Mouse (Mus musculus): ENCODE results near the gene 2310034G01Rik. TPM values are rescaled to one million over a fixed set of nuclear protein-coding genes. Genes with fewer than 3 reads are reported as not detected.

2310034G01Rik gene
- polyA plus RNA-seq, 1 experiment from 2014 or later, result 1.8 TPM

GRCm38 (mm10) chr19:46315752-46316610 lies 34.1 kb downstream of the 2310034G01Rik start:
- Histone ChIP-seq H3K36me3 (replicated peaks) (no peaks in the 10 kb centered on the region; the same call in 1 of the 2 replicates), H3K4me3 (replicated peaks) (no peak overlapping the region), H3K9ac (no peak overlapping the region), H3K9me3 (no peaks in the 10 kb centered on the region), H3K27me3 (peaks cover 96% of the 10 kb centered on the region), H3K4me1 (peaks cover 44% of the 10 kb centered on the region), H3K27ac (no peak overlapping the region), H3K4me2 (no peak overlapping the region; the same call in 1 of the 2 replicates)
- ATAC-seq (ENCODE audit: low FRiP score), result no peak
- WGBS, result 47% methylated on average over 12 of the region's 12 CpGs

- no peak for ATAC-seq (ENCODE audit: low FRiP score)
- Histone ChIP-seq H3K27me3 (peaks cover 96% of the 10 kb centered on the region), H3K4me2 (no peak overlapping the region), H3K9ac (no peak overlapping the region), H3K4me1 (peaks cover 38% of the 10 kb centered on the region), H3K27ac (no peak overlapping the region), H3K36me3 (replicated peaks) (no peaks in the 10 kb centered on the region; the same call in 1 of the 2 replicates), H3K9me3 (no peaks in the 10 kb centered on the region), H3K4me3 (replicated peaks) (no peak overlapping the region; the same call in 1 of the 2 replicates)
- WGBS, result 46% methylated on average over 14 of the region's 14 CpGs
Measured at GRCm38 (mm10) chr19:46314872-46315742, 35.0 kb downstream of the 2310034G01Rik start.

DNA sequence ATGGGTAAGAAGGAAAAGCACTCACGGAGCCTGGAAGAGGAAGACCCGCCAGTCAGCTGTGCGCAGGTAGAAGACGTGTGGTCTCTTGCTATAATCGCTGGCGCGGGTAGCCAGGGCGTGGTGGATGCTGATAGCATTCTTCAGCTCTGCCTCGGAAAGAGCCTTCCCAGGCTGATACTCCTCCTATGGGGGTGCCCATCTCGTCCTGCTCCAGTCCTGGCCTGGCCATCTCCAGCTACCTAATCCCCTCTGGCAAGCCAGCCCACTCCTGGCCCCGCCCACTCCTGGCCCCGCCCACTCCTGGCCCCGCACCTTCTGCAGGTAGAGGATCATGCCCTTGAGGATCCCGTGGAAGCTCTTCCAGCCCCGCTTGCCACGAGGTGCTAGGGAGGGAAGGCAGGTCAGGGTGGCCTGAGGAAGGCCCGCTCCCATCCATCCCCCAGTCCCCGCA lies 35.9 kb downstream of the 2310034G01Rik start:
- WGBS, result 13% methylated on average over 16 of the region's 18 CpGs
- Histone ChIP-seq H3K4me1 (peaks cover 29% of the 10 kb centered on the region), H3K36me3 (replicated peaks) (no peaks in the 10 kb centered on the region; the same call in 1 of the 2 replicates), H3K9me3 (no peaks in the 10 kb centered on the region), H3K4me3 (replicated peaks) (0 out of 2 replicates have a peak overlapping the region, but pooled peaks have one; percentile 7), H3K27ac (no peak overlapping the region), H3K4me2 (0 out of 2 replicates have a peak overlapping the region, but pooled peaks have one; percentile 0), H3K9ac (no peak overlapping the region), H3K27me3 (peaks cover 93% of the 10 kb centered on the region)
- no peak for ATAC-seq (ENCODE audit: low FRiP score)

DNA sequence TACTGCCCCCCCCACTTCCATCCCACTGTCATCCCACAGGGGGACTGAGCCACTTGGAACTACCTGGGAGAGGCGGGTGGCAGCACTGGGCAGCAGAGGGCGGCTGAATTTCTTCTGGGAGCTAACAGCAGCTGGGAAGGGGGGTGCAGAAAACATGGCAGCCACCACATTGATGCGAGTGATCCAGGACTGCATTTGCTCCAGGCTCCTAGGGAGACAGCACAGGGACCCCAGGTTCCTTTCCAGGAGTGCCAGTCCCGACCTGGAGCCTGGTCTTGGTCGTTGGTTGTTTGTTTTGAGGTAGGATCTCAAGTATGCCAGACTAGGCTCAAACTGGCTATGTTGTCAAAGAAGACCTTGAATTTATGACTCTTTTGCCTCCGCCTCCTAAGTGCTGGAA lies 36.5 kb downstream of the 2310034G01Rik start:
- Histone ChIP-seq H3K9me3 (no peaks in the 10 kb centered on the region), H3K27me3 (peaks cover 90% of the 10 kb centered on the region), H3K4me2 (no peak overlapping the region), H3K4me1 (peaks cover 29% of the 10 kb centered on the region), H3K27ac (no peak overlapping the region), H3K36me3 (replicated peaks) (no peaks in the 10 kb centered on the region; the same call in 1 of the 2 replicates), H3K9ac (no peak overlapping the region), H3K4me3 (replicated peaks) (no peak overlapping the region)
- WGBS, result 66% methylated on average over 6 of the region's 6 CpGs
- ATAC-seq (ENCODE audit: low FRiP score), result no peak

GRCm38 (mm10) chr19:46313116-46313515 lies 37.0 kb downstream of the 2310034G01Rik start:
- Histone ChIP-seq H3K27ac (no peak overlapping the region), H3K4me2 (no peak overlapping the region), H3K9me3 (no peaks in the 10 kb centered on the region), H3K4me1 (peaks cover 28% of the 10 kb centered on the region), H3K9ac (no peak overlapping the region), H3K36me3 (replicated peaks) (no peaks in the 10 kb centered on the region; the same call in 1 of the 2 replicates), H3K4me3 (replicated peaks) (no peak overlapping the region), H3K27me3 (peaks cover 90% of the 10 kb centered on the region)
- ATAC-seq (ENCODE audit: low FRiP score), result no peak
- WGBS, result 88% methylated on average over 9 of the region's 9 CpGs

- Histone ChIP-seq H3K4me1 (peaks cover 22% of the 10 kb centered on the region), H3K36me3 (replicated peaks) (no peaks in the 10 kb centered on the region; the same call in 1 of the 2 replicates), H3K27me3 (peaks cover 90% of the 10 kb centered on the region), H3K9ac (no peak overlapping the region; the same call in 1 of the 2 replicates), H3K9me3 (no peaks in the 10 kb centered on the region), H3K4me2 (no peak overlapping the region), H3K4me3 (replicated peaks) (no peak overlapping the region), H3K27ac (no peak overlapping the region)
- 89% methylated on average over 21 of the region's 21 CpGs for WGBS
- ATAC-seq (ENCODE audit: low FRiP score), result no peak
Measured at GRCm38 (mm10) chr19:46312566-46312965, 37.5 kb downstream of the 2310034G01Rik start.

GRCm38 (mm10) chr19:46311341-46311740 lies 38.8 kb downstream of the 2310034G01Rik start:
- Histone ChIP-seq H3K4me1 (peaks cover 12% of the 10 kb centered on the region), H3K27ac (no peak overlapping the region), H3K4me3 (replicated peaks) (no peak overlapping the region), H3K4me2 (no peak overlapping the region), H3K9me3 (no peaks in the 10 kb centered on the region), H3K27me3 (peaks cover 90% of the 10 kb centered on the region), H3K36me3 (replicated peaks) (no peaks in the 10 kb centered on the region; the same call in 1 of the 2 replicates), H3K9ac (no peak overlapping the region)
- WGBS, result 93% methylated on average over 9 of the region's 9 CpGs
- no peak for ATAC-seq (ENCODE audit: low FRiP score)

- H3K9ac ChIP-seq, result no peak overlapping the region
- H3K27me3 ChIP-seq, result peaks cover 89% of the 10 kb centered on the region
- H3K27ac ChIP-seq, result no peak overlapping the region
- no peak for ATAC-seq (ENCODE audit: low FRiP score)
- no peaks in the 10 kb centered on the region for H3K9me3 ChIP-seq
- WGBS, result 92% methylated on average over 12 of the region's 12 CpGs
- peaks cover 22% of the 10 kb centered on the region for H3K4me1 ChIP-seq
- H3K4me3 ChIP-seq (replicated peaks), result no peak overlapping the region
- H3K4me2 ChIP-seq, result no peak overlapping the region
- no peaks in the 10 kb centered on the region; the same call in 1 of the 2 replicates for H3K36me3 ChIP-seq (replicated peaks)
Measured at GRCm38 (mm10) chr19:46310312-46310865, 39.7 kb downstream of the 2310034G01Rik start.

DNA sequence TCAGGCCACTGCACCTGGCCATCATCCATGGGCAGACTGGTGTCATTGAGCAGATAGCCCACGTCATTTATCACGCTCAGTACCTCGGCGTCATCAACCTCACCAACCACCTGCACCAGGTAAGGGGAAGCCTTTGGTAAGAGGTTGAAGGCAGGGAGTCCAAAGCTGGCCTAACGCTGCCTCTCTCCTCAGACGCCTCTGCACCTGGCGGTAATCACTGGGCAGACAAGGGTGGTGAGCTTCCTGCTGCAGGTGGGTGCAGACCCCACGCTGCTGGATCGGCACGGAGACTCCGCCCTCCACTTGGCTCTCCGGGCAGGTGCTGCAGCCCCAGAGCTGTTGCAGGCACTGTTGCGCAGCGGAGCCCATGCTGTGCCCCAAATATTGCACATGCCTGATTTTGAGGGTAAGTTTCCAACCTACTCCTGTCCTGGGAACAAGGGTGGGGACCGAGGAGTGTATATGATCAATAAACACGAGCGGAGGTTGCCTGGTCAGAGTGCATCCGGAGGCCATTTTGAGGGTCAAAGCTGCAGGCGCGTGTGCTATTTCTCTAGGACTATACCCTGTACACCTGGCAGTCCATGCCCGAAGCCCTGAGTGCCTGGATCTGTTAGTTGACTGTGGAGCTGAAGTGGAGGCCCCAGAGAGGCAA lies 40.3 kb downstream of the 2310034G01Rik start:
- H3K4me2 ChIP-seq, result no peak overlapping the region
- peaks cover 89% of the 10 kb centered on the region for H3K27me3 ChIP-seq
- no peaks in the 10 kb centered on the region; the same call in 1 of the 2 replicates for H3K36me3 ChIP-seq (replicated peaks)
- 83% methylated on average over 21 of the region's 21 CpGs for WGBS
- no peak overlapping the region for H3K9ac ChIP-seq
- H3K27ac ChIP-seq, result no peak overlapping the region
- H3K4me1 ChIP-seq, result peaks cover 27% of the 10 kb centered on the region
- H3K9me3 ChIP-seq, result no peaks in the 10 kb centered on the region
- H3K4me3 ChIP-seq (replicated peaks), result no peak overlapping the region
- no peak for ATAC-seq (ENCODE audit: low FRiP score)

DNA sequence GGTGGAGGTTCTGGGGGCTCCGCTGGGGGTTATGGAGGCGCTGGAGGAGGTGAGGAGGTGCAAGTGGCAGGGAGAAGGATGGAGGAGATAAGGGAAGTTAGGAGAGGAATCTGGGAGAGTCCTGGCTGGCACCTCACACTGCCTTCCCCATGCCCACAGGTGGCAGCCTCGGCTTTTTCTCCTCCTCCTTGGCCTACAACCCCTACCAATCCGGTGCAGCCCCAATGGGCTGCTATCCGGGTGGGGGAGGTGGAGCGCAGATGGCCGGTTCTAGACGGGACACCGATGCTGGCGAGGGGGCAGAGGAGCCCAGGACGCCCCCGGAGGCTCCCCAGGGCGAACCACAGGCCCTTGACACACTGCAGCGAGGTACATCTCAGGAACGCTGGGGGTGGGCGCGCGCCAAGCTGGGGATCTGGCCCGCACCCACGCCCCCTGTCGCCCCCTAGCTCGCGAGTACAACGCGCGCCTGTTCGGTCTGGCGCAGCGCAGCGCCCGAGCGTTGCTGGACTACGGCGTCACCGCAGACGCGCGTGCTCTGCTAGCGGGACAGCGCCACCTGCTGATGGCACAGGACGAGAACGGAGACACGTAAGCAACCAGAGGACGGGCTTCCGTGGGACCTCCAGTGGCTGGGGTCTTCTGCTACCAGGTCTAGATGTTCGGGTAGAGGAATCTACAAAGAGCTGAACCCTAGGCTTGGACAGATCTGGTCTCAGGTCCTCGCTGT lies 41.2 kb downstream of the 2310034G01Rik start:
- H3K4me3 ChIP-seq (replicated peaks), result peak overlapping the region; percentile 37
- 1% methylated on average over 47 of the region's 47 CpGs for WGBS
- peak overlapping the region; percentile 67 for H3K4me2 ChIP-seq
- peak; percentile 55; the same call in 1 of the 2 replicates for ATAC-seq (ENCODE audit: low FRiP score)
- peaks cover 85% of the 10 kb centered on the region for H3K27me3 ChIP-seq
- H3K4me1 ChIP-seq, result peaks cover 31% of the 10 kb centered on the region
- H3K27ac ChIP-seq, result no peak overlapping the region
- no peaks in the 10 kb centered on the region; the same call in 1 of the 2 replicates for H3K36me3 ChIP-seq (replicated peaks)
- H3K9me3 ChIP-seq, result no peaks in the 10 kb centered on the region
- peak overlapping the region; percentile 48; the same call in 1 of the 2 replicates for H3K9ac ChIP-seq

DNA sequence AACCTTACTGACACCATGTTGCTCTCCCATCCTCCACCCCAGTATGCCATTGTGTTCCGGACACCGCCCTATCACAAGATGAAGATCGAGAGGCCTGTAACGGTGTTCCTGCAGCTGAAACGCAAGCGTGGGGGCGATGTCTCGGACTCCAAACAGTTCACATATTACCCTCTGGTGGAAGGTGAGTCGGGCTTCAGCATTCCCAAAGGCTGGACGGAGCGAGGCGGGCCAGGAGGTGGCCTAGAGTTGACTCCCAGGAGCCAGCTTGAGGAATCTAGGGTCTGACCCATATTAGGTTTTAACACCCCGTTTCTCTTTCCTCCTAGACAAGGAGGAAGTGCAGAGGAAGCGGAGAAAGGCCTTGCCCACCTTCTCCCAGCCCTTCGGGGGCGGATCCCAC lies 41.8 kb downstream of the 2310034G01Rik start:
- peaks cover 33% of the 10 kb centered on the region for H3K4me1 ChIP-seq
- no peaks in the 10 kb centered on the region; the same call in 1 of the 2 replicates for H3K36me3 ChIP-seq (replicated peaks)
- H3K27me3 ChIP-seq, result peaks cover 79% of the 10 kb centered on the region
- 53% methylated on average over 16 of the region's 16 CpGs for WGBS
- H3K9ac ChIP-seq, result no peak overlapping the region
- no peak for ATAC-seq (ENCODE audit: low FRiP score)
- H3K4me3 ChIP-seq (replicated peaks), result peak overlapping the region; percentile 37; the same call in 1 of the 2 replicates
- H3K27ac ChIP-seq, result no peak overlapping the region
- no peaks in the 10 kb centered on the region for H3K9me3 ChIP-seq
- peak overlapping the region; percentile 67 for H3K4me2 ChIP-seq
